Mouse (Mus musculus): ENCODE measurements around the gene Tiam1.

DNA sequence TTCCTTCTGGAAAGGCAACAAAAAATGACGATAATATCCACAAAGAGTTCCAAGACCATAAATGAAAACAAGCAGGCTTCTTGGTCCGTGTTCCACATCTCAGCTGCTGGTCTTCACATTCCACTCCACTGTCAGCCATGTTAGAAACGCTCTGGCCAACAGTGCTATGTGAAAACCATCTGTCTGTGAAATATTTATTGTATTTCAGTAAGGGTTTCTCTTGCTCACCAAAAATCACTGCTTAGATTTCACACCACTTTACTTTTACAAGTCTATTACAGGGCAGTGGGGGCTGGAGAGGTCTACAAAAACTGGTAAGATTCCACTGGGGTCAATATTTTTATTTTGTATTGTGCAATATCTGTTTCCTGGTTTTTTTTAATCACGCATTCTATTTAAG is 127.5 kb downstream of the Tiam1 start:
- TF ChIP-seq CTCF (IDR thresholded peaks at IDR 0.05; ENCODE audit: extremely low read depth, insufficient read length, insufficient replicate concordance, low read depth, low read length): no peak
- no peak for TF ChIP-seq POLR2A (IDR thresholded peaks at IDR 0.05; ENCODE audit: low read depth, low read length)

Data from small intestine, adult 2 months (tissue).